Mouse (Mus musculus): Measurements from ENCODE around the gene Vdac2.
A peak's percentile ranks its signal among the peaks of the same experiment; 100 is the strongest.

The Vdac2 gene

GRCm38 (mm10) chr14:21851996-21852791 lies 27.2 kb downstream of the Vdac2 start:
- no peak for DNase-seq (ENCODE audit: low read depth, low spot score)

GRCm38 (mm10) chr14:21853456-21854109 lies 28.5 kb downstream of the Vdac2 start:
- peak; percentile 83 for DNase-seq (ENCODE audit: low read depth, low spot score)

DNA sequence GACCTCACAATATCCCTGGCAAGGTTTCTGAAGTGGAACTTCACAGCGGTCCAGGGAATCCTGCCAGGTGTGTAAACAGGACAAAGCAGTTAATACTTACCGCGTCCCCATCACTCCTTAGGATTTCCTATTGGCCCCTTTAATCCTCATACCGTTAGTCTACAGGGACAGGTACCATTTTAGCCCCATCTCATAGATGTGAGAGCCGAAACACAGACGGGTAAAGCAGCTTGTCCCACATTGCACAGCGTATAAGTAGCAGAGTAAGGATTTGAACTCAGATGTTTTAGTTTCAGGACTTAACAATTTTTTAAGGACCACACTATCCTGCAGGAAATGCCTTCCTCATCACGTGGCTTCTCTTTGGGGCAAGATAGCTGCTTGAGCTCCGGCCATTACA lies 29.2 kb downstream of the Vdac2 start:
- DNase-seq (ENCODE audit: low read depth, low spot score): no peak

DNA sequence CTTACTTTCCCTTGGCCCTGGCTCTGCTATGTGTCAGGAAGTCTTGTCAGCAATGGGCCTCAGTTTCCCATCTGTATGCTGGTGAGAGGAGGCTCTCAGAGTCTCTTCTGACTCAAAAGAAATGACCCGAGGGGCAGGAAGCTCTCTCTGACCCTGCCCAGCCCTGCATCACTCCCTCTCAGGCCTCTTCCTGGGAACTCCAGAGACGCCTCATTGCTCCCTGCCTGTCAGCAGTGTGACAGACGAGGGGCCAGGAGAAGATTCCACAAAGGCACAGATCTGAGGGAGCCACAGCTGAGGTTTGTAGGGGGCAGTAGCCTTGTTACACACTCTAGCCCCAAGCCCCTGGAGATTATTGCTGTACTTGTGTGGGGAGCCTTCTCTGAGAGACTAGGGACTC lies 30.9 kb downstream of the Vdac2 start:
- no peak for DNase-seq (ENCODE audit: low read depth, low spot score)

GRCm38 (mm10) chr14:21856886-21857285 lies 31.8 kb downstream of the Vdac2 start:
- DNase-seq (ENCODE audit: low read depth, low spot score): no peak

- DNase-seq (ENCODE audit: low read depth, low spot score): no peak
These were observed 41.3 kb downstream of the Vdac2 start for GRCm38 (mm10) chr14:21866291-21866690.

DNA sequence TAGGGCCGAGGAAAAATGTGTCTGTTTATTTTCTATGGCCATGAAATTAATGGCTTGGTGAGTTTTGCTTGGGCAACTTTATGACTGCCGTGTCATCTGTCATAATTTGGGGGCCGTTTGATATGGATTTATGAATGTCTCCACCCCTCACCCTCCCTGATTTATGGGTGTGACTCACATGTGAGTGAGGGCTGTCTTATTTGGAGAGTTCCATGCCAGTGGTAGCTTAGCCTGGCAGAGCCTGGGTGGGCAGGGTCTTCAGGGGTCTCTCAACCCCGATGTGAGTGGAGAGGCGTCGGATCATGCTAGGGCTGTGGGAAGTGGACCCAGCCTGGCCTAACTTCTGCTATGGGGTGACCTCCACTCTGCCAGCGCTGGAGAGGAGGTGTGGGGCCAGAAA lies 41.8 kb downstream of the Vdac2 start:
- DNase-seq (ENCODE audit: low read depth, low spot score): no peak

DNA sequence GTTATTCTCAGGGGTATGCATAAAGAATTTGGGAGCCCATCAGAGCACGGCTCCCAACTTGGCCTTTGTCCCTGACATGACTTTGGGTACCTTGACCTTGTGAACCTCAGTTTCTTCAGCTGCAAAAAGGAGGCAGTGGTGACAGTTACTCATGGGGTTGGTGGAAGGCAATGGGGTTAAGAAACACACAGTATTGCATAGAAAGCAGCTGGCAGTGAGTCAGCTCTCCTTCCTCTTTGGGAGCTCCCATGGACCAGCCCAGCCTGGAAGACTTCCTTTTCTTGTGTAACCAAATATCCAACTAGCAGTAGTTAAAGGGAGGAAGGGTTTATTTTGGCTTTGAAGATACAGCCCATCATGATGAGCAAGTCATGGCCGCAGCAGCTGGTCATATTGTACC lies 65.4 kb downstream of the Vdac2 start:
- DNase-seq (ENCODE audit: low read depth, low spot score): no peak

GRCm38 (mm10) chr14:21891581-21892340 lies 66.7 kb downstream of the Vdac2 start:
- DNase-seq (ENCODE audit: low read depth, low spot score): no peak

GRCm38 (mm10) chr14:21892341-21892659 lies 67.3 kb downstream of the Vdac2 start:
- no peak for DNase-seq (ENCODE audit: low read depth, low spot score)
